Mouse (Mus musculus) heart, adult 2 months (tissue): Measurements from ENCODE around the gene Ago3. TPM values are rescaled to one million over a fixed set of nuclear protein-coding genes. Genes with fewer than 3 reads are reported as not detected.

Experiments used
- DNase-seq, 2 experiments: peaks; one replicate each; pipeline ENCODE4 v3.0.0; 2021
- H3K27ac ChIP-seq: fragments of 200-600 bp; 2 replicates; pipeline ENCODE4 v1.8.1; 2022
- H3K27me3 ChIP-seq: fragments of 200-500 bp; 2 replicates; pipeline ENCODE4 v1.6.1; 2012; ENCODE audit warnings: mild to moderate bottlenecking, low read length, inconsistent platforms, mixed read lengths; ENCODE audit not compliant: control insufficient read depth, insufficient read depth
- H3K36me3 ChIP-seq: fragments of 200-500 bp; 2 replicates; pipeline ENCODE4 v1.6.1; 2012; ENCODE audit warnings: low read length, inconsistent platforms; ENCODE audit not compliant: control insufficient read depth, insufficient read depth
- H3K4me1 ChIP-seq: fragments of 200-500 bp; 2 replicates; pipeline ENCODE4 v1.6.1; 2011; ENCODE audit warnings: low read length; ENCODE audit not compliant: control insufficient read depth, insufficient read depth
- H3K4me3 ChIP-seq: fragments of 200-600 bp; 2 replicates; pipeline ENCODE4 v1.8.1; 2022
- H3K79me2 ChIP-seq: fragments of 200-500 bp; replicated peaks from 2 replicates; pipeline ENCODE4 v1.6.1; 2012; ENCODE audit warnings: mild to moderate bottlenecking, inconsistent platforms, low read length, moderate library complexity, mixed read lengths; ENCODE audit not compliant: control insufficient read depth, insufficient read depth
- H3K9ac ChIP-seq: fragments of 200-500 bp; 2 replicates; pipeline ENCODE4 v1.6.1; 2012; ENCODE audit warnings: low read depth, mild to moderate bottlenecking, control low read depth, inconsistent platforms, low read length, mixed read lengths
- CTCF ChIP-seq: fragments of 200-600 bp; IDR thresholded peaks from 2 replicates; pipeline ENCODE4 v1.8.1; 2022; ENCODE audit warnings: antibody characterized with exemption, mild to moderate bottlenecking, moderate library complexity
- EP300 ChIP-seq: fragments of 200-500 bp; IDR thresholded peaks from 2 replicates; pipeline ENCODE4 v1.6.1; 2011; ENCODE audit warnings: low read depth, low read length, control low read depth; ENCODE audit not compliant: insufficient read depth
- POLR2A ChIP-seq: fragments of 200-500 bp; IDR thresholded peaks from 2 replicates; pipeline ENCODE4 v1.6.1; 2011; ENCODE audit warnings: mild to moderate bottlenecking, low read depth, low read length, control low read depth; ENCODE audit not compliant: insufficient read depth
- WGBS: fragments of 180-500 bp; shearing (Covaris S2); methylation state at CpG from one replicate; pipeline ENCODE4 v1.1.7; 2018; 5-methylcytosine and 5-hydroxymethylcytosine counted together
- intact Hi-C: fragments of 180-260 bp; cut with DNase I; formaldehyde crosslinking; loops from one replicate; pipeline ENCODE4 v1.15.1; 2025
- polyA plus RNA-seq: library from polyadenylated mRNA; depleted of rRNA; stranded (reverse); fragments of >200 nt; gene quantifications from 2 replicates; pipeline ENCODE4 v1.2.3, GENCODE M21; 2012
- total RNA-seq, 2 experiments: library from RNA; stranded (reverse); gene quantifications; 2 replicates each; pipeline ENCODE4 v1.2.3; 2021

The Ago3 gene
- total and polyA plus RNA-seq, 3 experiments = 6.4 to 12.6 (median 11.0) TPM

- Histone ChIP-seq H3K4me1 (no peaks in the 10 kb centered on the region), H3K27ac (no peak overlapping the region), H3K4me3 (no peak overlapping the region), H3K27me3 (no peaks in the 10 kb centered on the region), H3K36me3 (no peaks in the 10 kb centered on the region), H3K9ac (no peak overlapping the region), H3K79me2 (no peaks in the 10 kb centered on the region)
- TF ChIP-seq CTCF (no peak), EP300 (no peak), POLR2A (no peak)
- no peak for DNase-seq
- WGBS = 77% methylated on average over 10 of the region's 10 CpGs
- intact Hi-C loops = loop anchor here (5.0 kb wide), 1 partner anchor 227 kb away; no protein-coding TSS in a partner anchor
These were observed 115.0 kb downstream of the Ago3 start for GRCm38 (mm10) chr4:126314393-126314792.

GRCm38 (mm10) chr4:126313202-126313601, 116.2 kb downstream of the Ago3 start:
- Histone ChIP-seq H3K27me3 (no peaks in the 10 kb centered on the region), H3K27ac (no peak overlapping the region), H3K79me2 (no peaks in the 10 kb centered on the region), H3K9ac (no peak overlapping the region), H3K4me1 (no peaks in the 10 kb centered on the region), H3K36me3 (no peaks in the 10 kb centered on the region), H3K4me3 (no peak overlapping the region)
- no peak for TF ChIP-seq POLR2A
- TF ChIP-seq EP300 = no peak
- no peak for TF ChIP-seq CTCF
- DNase-seq = no peak
- 37% methylated on average over 5 of the region's 5 CpGs for WGBS
- intact Hi-C loops = loop anchor here (5.0 kb wide), 1 partner anchor 226 kb away; no protein-coding TSS in a partner anchor

GRCm38 (mm10) chr4:126311566-126312200, 117.7 kb downstream of the Ago3 start:
- no peak for DNase-seq
- no peaks in the 10 kb centered on the region for H3K79me2 ChIP-seq
- no peak overlapping the region for H3K4me3 ChIP-seq
- 94% methylated on average over 16 of the region's 16 CpGs for whole genome bisulfite sequencing
- TF ChIP-seq CTCF = no peak
- no peak for TF ChIP-seq EP300
- no peak for TF ChIP-seq POLR2A
- intact Hi-C loops = loop anchor here (5.0 kb wide), 1 partner anchor 224 kb away; no protein-coding TSS in a partner anchor
- no peaks in the 10 kb centered on the region for H3K4me1 ChIP-seq
- no peak overlapping the region for H3K9ac ChIP-seq
- H3K36me3 ChIP-seq = no peaks in the 10 kb centered on the region
- H3K27ac ChIP-seq = no peak overlapping the region
- H3K27me3 ChIP-seq = no peaks in the 10 kb centered on the region

GRCm38 (mm10) chr4:126310344-126310743, 119.0 kb downstream of the Ago3 start:
- H3K36me3 ChIP-seq = no peaks in the 10 kb centered on the region
- TF ChIP-seq CTCF (no peak), POLR2A (no peak), EP300 (no peak)
- no peak overlapping the region for H3K4me3 ChIP-seq
- WGBS = 77% methylated on average over 7 of the region's 7 CpGs
- H3K4me1 ChIP-seq = no peaks in the 10 kb centered on the region
- no peak overlapping the region for H3K27ac ChIP-seq
- intact Hi-C loops = loop anchor here (1.0 to 5.0 kb wide), 3 partner anchors 83 to 223 kb away; no protein-coding TSS in a partner anchor
- no peaks in the 10 kb centered on the region for H3K79me2 ChIP-seq
- no peaks in the 10 kb centered on the region for H3K27me3 ChIP-seq
- H3K9ac ChIP-seq = no peak overlapping the region
- no peak for DNase-seq

GRCm38 (mm10) chr4:126309922-126310309, 119.4 kb downstream of the Ago3 start:
- no peaks in the 10 kb centered on the region for H3K79me2 ChIP-seq
- H3K36me3 ChIP-seq = no peaks in the 10 kb centered on the region
- peak; percentile 84 to 88 for DNase-seq
- intact Hi-C loops = loop anchor here (1.0 to 5.0 kb wide), 4 partner anchors 32 to 223 kb away; no protein-coding TSS in a partner anchor
- no peaks in the 10 kb centered on the region for H3K4me1 ChIP-seq
- H3K27me3 ChIP-seq = no peaks in the 10 kb centered on the region
- 2% methylated on average over 7 of the region's 7 CpGs for whole genome bisulfite sequencing
- H3K4me3 ChIP-seq = no peak overlapping the region
- no peak overlapping the region for H3K27ac ChIP-seq
- TF ChIP-seq EP300 = peak; percentile 68; the same call in 1 of the 2 replicates
- TF ChIP-seq CTCF = peak; percentile 75
- no peak for TF ChIP-seq POLR2A
- no peak overlapping the region for H3K9ac ChIP-seq
